Mouse (Mus musculus): ENCODE results near the gene Cbx6.
"Not testable (repeated sequence)": the region's sequence is repeated elsewhere in the genome, so short reads cannot be mapped to it uniquely, and the experiment has no call there.

The Cbx6 gene

GRCm38 (mm10) chr15:79830388-79830787, 4.1 kb downstream of the Cbx6 start:
- peak; percentile 83 to 85 for DNase-seq (ENCODE audit: low spot score in 2 of 2)

- DNase-seq (ENCODE audit: low spot score in 2 of 2), result no peak
Measured at GRCm38 (mm10) chr15:79829431-79829830, 5.1 kb downstream of the Cbx6 start.

- peak; percentile 54 to 57 for DNase-seq (ENCODE audit: low spot score in 2 of 2)
Measured at GRCm38 (mm10) chr15:79828366-79829035, 6.0 kb downstream of the Cbx6 start.

GRCm38 (mm10) chr15:79827778-79828210, 6.7 kb downstream of the Cbx6 start:
- DNase-seq (ENCODE audit: low spot score in 2 of 2), result no peak

GRCm38 (mm10) chr15:79827061-79827777, 7.3 kb downstream of the Cbx6 start:
- no peak for DNase-seq (ENCODE audit: low spot score in 2 of 2)

GRCm38 (mm10) chr15:79826221-79826935, 8.1 kb downstream of the Cbx6 start:
- DNase-seq (ENCODE audit: low spot score in 2 of 2), result no peak

GRCm38 (mm10) chr15:79825146-79825825, 9.2 kb downstream of the Cbx6 start:
- no peak for DNase-seq (ENCODE audit: low spot score in 2 of 2)

- DNase-seq (ENCODE audit: low spot score in 2 of 2), result peak in 1 of 2 experiments; percentile 55
Measured at GRCm38 (mm10) chr15:79823588-79824280, 10.8 kb downstream of the Cbx6 start.

- DNase-seq (ENCODE audit: low spot score in 2 of 2), result peak in 1 of 2 experiments; percentile 57
Measured at GRCm38 (mm10) chr15:79822265-79823199, 12.0 kb downstream of the Cbx6 start.

GRCm38 (mm10) chr15:79818325-79818724, 16.2 kb downstream of the Cbx6 start:
- peak in 1 of 2 experiments; percentile 18 for DNase-seq (ENCODE audit: low spot score in 2 of 2)

- DNase-seq (ENCODE audit: low spot score in 2 of 2), result no peak
Measured at GRCm38 (mm10) chr15:79813666-79814258, 20.7 kb downstream of the Cbx6 start.

GRCm38 (mm10) chr15:79812840-79813239, 21.6 kb downstream of the Cbx6 start:
- not testable (repeated sequence) for DNase-seq (ENCODE audit: low spot score in 2 of 2)

- DNase-seq (ENCODE audit: low spot score in 2 of 2), result no peak
Measured at GRCm38 (mm10) chr15:79810997-79811396, 23.5 kb downstream of the Cbx6 start.

- DNase-seq (ENCODE audit: low spot score in 2 of 2), result peak; percentile 25 to 26
Measured at GRCm38 (mm10) chr15:79810061-79810460, 24.4 kb downstream of the Cbx6 start.

GRCm38 (mm10) chr15:79808658-79809057, 25.8 kb downstream of the Cbx6 start:
- DNase-seq (ENCODE audit: low spot score in 2 of 2), result peak in 1 of 2 experiments; percentile 22

GRCm38 (mm10) chr15:79808114-79808513, 26.4 kb downstream of the Cbx6 start:
- DNase-seq (ENCODE audit: low spot score in 2 of 2), result peak; percentile 59 to 73

GRCm38 (mm10) chr15:79807050-79807449, 27.4 kb downstream of the Cbx6 start:
- no peak for DNase-seq (ENCODE audit: low spot score in 2 of 2)

- peak in 1 of 2 experiments; percentile 51 for DNase-seq (ENCODE audit: low spot score in 2 of 2)
Measured at GRCm38 (mm10) chr15:79805246-79805645, 29.2 kb downstream of the Cbx6 start.

GRCm38 (mm10) chr15:79804352-79805071, 30.0 kb downstream of the Cbx6 start, which contains the start of gene Nptxr:
TSS of gene Nptxr (minus strand) at chr15:79804766.
- peak; percentile 81 to 83 for DNase-seq (ENCODE audit: low spot score in 2 of 2)
